Mouse (Mus musculus): Measurements from ENCODE around the gene Lgals3bp.

GRCm38 (mm10) chr11:118343629-118344028, 58.3 kb downstream of the Lgals3bp start:
- no peak for TF ChIP-seq CTCF (IDR thresholded peaks at IDR 0.05; ENCODE audit: control insufficient read depth, insufficient read depth, low read length)
- TF ChIP-seq POLR2A (IDR thresholded peaks at IDR 0.05; ENCODE audit: borderline replicate concordance, control insufficient read depth, low read depth, low read length), result no peak

All from bone marrow, adult 2 months (tissue).